Mouse (Mus musculus): ENCODE measurements around the gene Tas2r140. TPM values are rescaled to one million over a fixed set of nuclear protein-coding genes. Genes with fewer than 3 reads are reported as not detected.

Tas2r140 gene
- polyA plus RNA-seq (2016; fragmentation: Nextera tagmentation; extraction: Ambion mirVana): not detected in 2 replicates

- H3K4me1 ChIP-seq: no peaks in the 10 kb centered on the region
- H3K4me3 ChIP-seq: no peak within 1 kb of the TSS
- H3K9me3 ChIP-seq: no peaks in the 10 kb centered on the region
- no peaks in the 10 kb centered on the region for H3K27me3 ChIP-seq (replicated peaks; ENCODE audit: low read depth, poor library complexity, severe bottlenecking)
- no peaks in the 10 kb centered on the region for H3K36me3 ChIP-seq (replicated peaks)
- no peak for DNase-seq (ENCODE audit: low spot score)
- no peak within 1 kb of the TSS for H3K27ac ChIP-seq (replicated peaks)
These were observed at the start of gene Tas2r140 for GRCm38 (mm10) chr6:133055716-133056115. Gene Tas2r140, minus strand, starts transcription at chr6:133055816.

- Histone ChIP-seq H3K27me3 (replicated peaks; ENCODE audit: low read depth, poor library complexity, severe bottlenecking) (no peaks in the 10 kb centered on the region), H3K4me1 (no peaks in the 10 kb centered on the region), H3K27ac (replicated peaks) (peak within 1 kb of the TSS; percentile 99), H3K4me3 (peak within 1 kb of the TSS; percentile 84), H3K36me3 (replicated peaks) (peaks cover 19% of the 10 kb centered on the region), H3K9me3 (no peaks in the 10 kb centered on the region)
- no peak for DNase-seq (ENCODE audit: low spot score)
These were observed 48.9 kb upstream of the Tas2r140 start, which contains the start of gene Smim10l1 for GRCm38 (mm10) chr6:133104609-133104921. Gene Smim10l1, plus strand, starts transcription at chr6:133104909.

DNA sequence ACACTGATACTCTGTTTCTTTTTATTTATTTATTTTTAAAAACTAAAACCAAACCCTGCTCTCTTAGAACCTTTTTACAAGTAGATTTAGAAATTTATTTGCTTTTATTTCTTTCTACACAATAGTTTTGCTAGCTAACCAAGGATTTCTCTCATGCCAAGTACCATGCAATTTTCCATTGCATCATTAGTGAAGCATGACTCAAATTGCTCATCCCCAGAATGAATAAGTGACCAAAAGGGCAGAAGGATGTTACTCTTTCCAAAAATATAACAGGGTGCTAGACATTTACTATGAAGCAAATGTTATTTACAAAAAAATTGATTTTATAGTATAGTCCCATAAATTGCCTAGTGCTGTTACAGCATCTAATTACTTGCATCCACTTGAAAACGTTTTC is 46.8 kb upstream of the Tas2r140 start:
- Histone ChIP-seq H3K36me3 (replicated peaks) (peaks cover 1% of the 10 kb centered on the region; the same call in 1 of the 2 replicates), H3K4me1 (no peaks in the 10 kb centered on the region), H3K27me3 (replicated peaks; ENCODE audit: low read depth, poor library complexity, severe bottlenecking) (no peaks in the 10 kb centered on the region), H3K27ac (replicated peaks) (no peak overlapping the region), H3K9me3 (no peaks in the 10 kb centered on the region), H3K4me3 (no peak overlapping the region)
- 54% methylated on average over 1 of the region's 1 CpGs for WGBS
- no peak for DNase-seq (ENCODE audit: low spot score)

DNA sequence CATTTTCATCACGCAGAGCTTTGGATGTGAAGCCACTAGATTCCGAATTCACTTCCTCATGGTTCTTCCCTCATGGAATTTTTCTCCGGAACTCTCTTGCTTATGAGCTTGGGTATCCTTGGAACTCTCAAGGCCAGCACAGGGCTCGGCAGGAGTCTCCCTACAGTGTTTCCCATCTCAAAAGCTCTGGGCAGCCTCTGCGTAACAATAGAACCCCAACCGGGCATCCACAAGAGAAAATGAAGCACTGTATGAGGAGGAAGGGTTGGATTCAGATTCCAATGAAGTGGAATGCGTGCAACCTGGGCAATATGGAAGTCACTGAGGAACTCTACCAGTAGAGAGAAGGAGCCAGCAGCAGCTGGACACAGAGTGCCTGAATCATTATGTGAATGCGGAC is 36.6 kb upstream of the Tas2r140 start:
- Histone ChIP-seq H3K4me1 (no peaks in the 10 kb centered on the region), H3K27ac (replicated peaks) (no peak overlapping the region), H3K27me3 (replicated peaks; ENCODE audit: low read depth, poor library complexity, severe bottlenecking) (no peaks in the 10 kb centered on the region), H3K9me3 (no peaks in the 10 kb centered on the region), H3K36me3 (replicated peaks) (no peaks in the 10 kb centered on the region), H3K4me3 (no peak overlapping the region)
- no peak for DNase-seq (ENCODE audit: low spot score)
- 78% methylated on average over 8 of the region's 8 CpGs for WGBS

DNA sequence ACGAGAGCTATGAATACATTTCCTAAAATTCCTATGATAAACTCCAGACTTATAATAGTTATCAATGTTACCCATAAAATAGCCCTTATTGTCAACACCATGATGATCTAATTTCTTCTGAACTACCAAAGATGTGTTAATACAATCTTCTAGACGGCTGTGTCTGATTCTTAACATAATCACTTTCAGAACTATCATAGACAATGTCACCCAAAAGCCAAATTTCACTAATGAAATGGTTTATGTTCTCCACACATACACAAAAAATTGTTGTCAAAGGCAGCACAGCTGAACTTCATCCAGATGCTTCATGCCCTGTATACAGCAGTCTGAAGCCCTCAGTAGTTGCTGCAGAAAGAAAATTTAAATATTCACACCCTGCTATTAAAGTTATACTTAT is 18.6 kb downstream of the Tas2r140 start, which contains the start of gene Tas2r103:
Gene Tas2r103 (minus strand): TSS at position 101 of the 400 bp plus-strand sequence.
- WGBS: 82% methylated on average over 2 of the region's 2 CpGs
- DNase-seq (ENCODE audit: low spot score): no peak
- no peak within 1 kb of the TSS for H3K27ac ChIP-seq (replicated peaks)
- no peaks in the 10 kb centered on the region for H3K27me3 ChIP-seq (replicated peaks; ENCODE audit: low read depth, poor library complexity, severe bottlenecking)
- no peaks in the 10 kb centered on the region for H3K4me1 ChIP-seq
- no peaks in the 10 kb centered on the region for H3K36me3 ChIP-seq (replicated peaks)
- no peaks in the 10 kb centered on the region for H3K9me3 ChIP-seq
- no peak within 1 kb of the TSS for H3K4me3 ChIP-seq

Other genes with a start within 250 kb of the Tas2r140 start
- not detected in 2 replicates for gene Tas2r123, start 208.7 kb downstream of the Tas2r140 start, polyA plus RNA-seq (2016; fragmentation: Nextera tagmentation; extraction: Ambion mirVana)
- gene Tas2r116, start 200.4 kb downstream of the Tas2r140 start, polyA plus RNA-seq (2016; fragmentation: Nextera tagmentation; extraction: Ambion mirVana): not detected in 2 replicates
- not detected in 2 replicates for gene Tas2r110, start 187.8 kb downstream of the Tas2r140 start, polyA plus RNA-seq (2016; fragmentation: Nextera tagmentation; extraction: Ambion mirVana)
- not detected in 2 replicates for gene Tas2r113, start 162.8 kb downstream of the Tas2r140 start, polyA plus RNA-seq (2016; fragmentation: Nextera tagmentation; extraction: Ambion mirVana)
- gene Tas2r125, start 146.2 kb downstream of the Tas2r140 start, polyA plus RNA-seq (2016; fragmentation: Nextera tagmentation; extraction: Ambion mirVana): not detected in 2 replicates
- not detected in 2 replicates for gene Tas2r129, start 104.7 kb downstream of the Tas2r140 start, polyA plus RNA-seq (2016; fragmentation: Nextera tagmentation; extraction: Ambion mirVana)
- not detected in 2 replicates for gene Tas2r131, start 97.9 kb downstream of the Tas2r140 start, polyA plus RNA-seq (2016; fragmentation: Nextera tagmentation; extraction: Ambion mirVana)
- not detected in 2 replicates for gene Tas2r109, start 74.9 kb downstream of the Tas2r140 start, polyA plus RNA-seq (2016; fragmentation: Nextera tagmentation; extraction: Ambion mirVana)
- not detected in 2 replicates for gene Tas2r103, start 18.7 kb downstream of the Tas2r140 start, polyA plus RNA-seq (2016; fragmentation: Nextera tagmentation; extraction: Ambion mirVana)
- gene Smim10l1, start 49.1 kb upstream of the Tas2r140 start, polyA plus RNA-seq (2016; fragmentation: Nextera tagmentation; extraction: Ambion mirVana): 74.3 and 85.9 TPM in 2 replicates
- not detected in 2 replicates for gene 5530400C23Rik, start 236.4 kb upstream of the Tas2r140 start, polyA plus RNA-seq (2016; fragmentation: Nextera tagmentation; extraction: Ambion mirVana)

Data from embryonic facial prominence, embryonic 10.5 days (tissue).